ENCODE assay signal across 8 mouse cellular contexts in genomic region chr6:118099311-118099802, GRCm38 (mm10). TPM values are rescaled to one million over a fixed set of nuclear protein-coding genes. Genes with fewer than 3 reads are reported as not detected.
DNase-seq lines count a peak whose midpoint lies in the region; ATAC-seq and TF ChIP-seq lines count a peak whose summit lies in the region.

No protein-coding gene starts in this region.

- H3K27ac ChIP-seq in heart, postnatal 0 days (ENCODE audit: low read depth) = no peak overlapping the region
- no peak overlapping the region for H3K27ac ChIP-seq in ES-Bruce4 (ENCODE audit: insufficient read depth, low read length)
- H3K27ac ChIP-seq in kidney, embryonic 15.5 days = no peak overlapping the region

- DNase-seq in heart, postnatal 0 days (ENCODE audit: low spot score) = peak; percentile 16
- no peak for DNase-seq in heart, postnatal 25 days (ENCODE audit: low spot score)
- DNase-seq in cerebellum, postnatal 10 days = peak; percentile 75 to 78
- peak; percentile 28 for DNase-seq in retina, postnatal 7 days (ENCODE audit: low read depth, low spot score)
- no peak for DNase-seq in right cerebral cortex, postnatal 14 days
- DNase-seq in left cerebral cortex, adult 11 months (ENCODE audit: low spot score) = no peak

- no peaks in the 10 kb centered on the region for H3K4me1 ChIP-seq in heart, postnatal 0 days (ENCODE audit: control insufficient read depth, insufficient read depth)
- no peaks in the 10 kb centered on the region for H3K4me1 ChIP-seq in ES-Bruce4 (ENCODE audit: control insufficient read depth, insufficient read depth, low read length)
- H3K4me1 ChIP-seq in kidney, embryonic 15.5 days = peaks cover 3% of the 10 kb centered on the region; the same call in 1 of the 2 replicates

- 0 out of 2 replicates have a peak, but pooled peaks cover 7% of the 10 kb centered on the region for H3K9me3 ChIP-seq in heart, postnatal 0 days (replicated peaks; ENCODE audit: control insufficient read depth, low read length)
- no peaks in the 10 kb centered on the region for H3K9me3 ChIP-seq in ES-Bruce4 (replicated peaks; ENCODE audit: control insufficient read depth, insufficient read depth, low read length, poor library complexity, severe bottlenecking)
- no peaks in the 10 kb centered on the region for H3K9me3 ChIP-seq in kidney, embryonic 15.5 days (replicated peaks)

- H3K9ac ChIP-seq in heart, postnatal 0 days (replicated peaks; ENCODE audit: low read depth, low read length) = no peak overlapping the region
- H3K9ac ChIP-seq in ES-Bruce4 (ENCODE audit: low read depth, poor library complexity, severe bottlenecking) = no peak overlapping the region
- H3K9ac ChIP-seq in kidney, embryonic 15.5 days = no peak overlapping the region

- TF ChIP-seq EP300 in heart, postnatal 0 days (IDR thresholded peaks at IDR 0.05; ENCODE audit: low read depth) = no peak
- TF ChIP-seq EP300 in ES-Bruce4 (IDR thresholded peaks at IDR 0.05; ENCODE audit: insufficient read depth, low read depth, low read length) = no peak

- intact Hi-C loops in heart, postnatal 25 days (cut with DNase I) = loop anchor here (5.0 kb wide), 1 partner anchor 167 kb away; no protein-coding TSS in a partner anchor

- no peak for TF ChIP-seq POLR2A in ES-Bruce4 (IDR thresholded peaks at IDR 0.05; ENCODE audit: insufficient read depth, low read length)

- ATAC-seq in heart, postnatal 0 days (ENCODE audit: insufficient read depth, low read depth) = no peak
- 0 out of 2 replicates have a peak, but pooled peaks have one; percentile 18 for ATAC-seq in kidney, embryonic 15.5 days (replicated peaks; ENCODE audit: low FRiP score)

- WGBS in heart, postnatal 0 days = 23% methylated on average over 2 of the region's 2 CpGs
- 50% methylated on average over 2 of the region's 2 CpGs for WGBS in kidney, embryonic 15.5 days

- no peaks in the 10 kb centered on the region for H3K36me3 ChIP-seq in heart, postnatal 0 days (replicated peaks; ENCODE audit: control insufficient read depth, insufficient read depth, low read length)
- no peaks in the 10 kb centered on the region for H3K36me3 ChIP-seq in ES-Bruce4 (ENCODE audit: control insufficient read depth, insufficient read depth, low read length, poor library complexity, severe bottlenecking)
- no peaks in the 10 kb centered on the region for H3K36me3 ChIP-seq in kidney, embryonic 15.5 days

- no peak overlapping the region for H3K4me2 ChIP-seq in heart, postnatal 0 days (ENCODE audit: low read depth, low read length)
- no peak overlapping the region for H3K4me2 ChIP-seq in kidney, embryonic 15.5 days

- peak; percentile 48 for TF ChIP-seq CTCF in heart, postnatal 0 days (IDR thresholded peaks at IDR 0.05; ENCODE audit: low read depth)
- peak; percentile 21 for TF ChIP-seq CTCF in ES-Bruce4 (IDR thresholded peaks at IDR 0.05; ENCODE audit: low read depth, low read length)

- H3K27me3 ChIP-seq in heart, postnatal 0 days (ENCODE audit: control insufficient read depth, insufficient read depth, low read length) = no peaks in the 10 kb centered on the region
- no peaks in the 10 kb centered on the region for H3K27me3 ChIP-seq in ES-Bruce4 (ENCODE audit: control insufficient read depth, insufficient read depth, low read length, poor library complexity, severe bottlenecking)
- H3K27me3 ChIP-seq in kidney, embryonic 15.5 days = no peaks in the 10 kb centered on the region

- no peak overlapping the region for H3K4me3 ChIP-seq in heart, postnatal 0 days (ENCODE audit: low read depth, low read length)
- no peak overlapping the region for H3K4me3 ChIP-seq in ES-Bruce4 (ENCODE audit: low read depth, low read length)
- H3K4me3 ChIP-seq in kidney, embryonic 15.5 days (replicated peaks) = no peak overlapping the region

RNA-seq across cellular contexts. Expression of gene Csgalnact2, which starts 39.6 kb away (rescaled TPM):
- 13.0 and 15.8 TPM in 2 replicates for total RNA-seq in heart, postnatal 0 days (2014; rRNA removed; ENCODE audit: low replicate concordance)
- polyA plus RNA-seq in heart, postnatal 0 days (2015; fragmentation: Nextera tagmentation; extraction: Ambion mirVana) = 10.3 and 11.6 TPM in 2 replicates
- total RNA-seq in heart, postnatal 25 days (2021) = 10 to 100 TPM; 16.3 TPM
- 6.0 and 7.1 TPM in 2 replicates for polyA plus RNA-seq in ES-Bruce4 (2011; ENCODE audit: insufficient read depth, insufficient read length, low read depth, missing spikeins)
- polyA plus RNA-seq in kidney, embryonic 15.5 days (2015; fragmentation: Nextera tagmentation; extraction: Ambion mirVana) = 16.2 and 16.3 TPM in 2 replicates

Comparison
In these comparisons a context has a peak if more than half of its experiments do, and no peak if none do; other contexts are left out.
1. DNase-seq: peak in heart, postnatal 0 days (single experiment), cerebellum, postnatal 10 days (2 of 2) and retina, postnatal 7 days (single experiment); none in heart, postnatal 25 days (single experiment), right cerebral cortex, postnatal 14 days (single experiment) and left cerebral cortex, adult 11 months (single experiment).